Mouse (Mus musculus) cerebellum, postnatal 10 days (tissue): ENCODE data around the gene Gm14443.
"Not testable (repeated sequence)": the region's sequence is repeated elsewhere in the genome, so short reads cannot be mapped to it uniquely, and the experiment has no call there.

Source experiments
- DNase-seq, 2 experiments: peaks; one replicate each; pipeline ENCODE4 v3.0.0; 2021; ENCODE audit warnings: mixed read lengths in 2 of 2

The Gm14443 gene

DNA sequence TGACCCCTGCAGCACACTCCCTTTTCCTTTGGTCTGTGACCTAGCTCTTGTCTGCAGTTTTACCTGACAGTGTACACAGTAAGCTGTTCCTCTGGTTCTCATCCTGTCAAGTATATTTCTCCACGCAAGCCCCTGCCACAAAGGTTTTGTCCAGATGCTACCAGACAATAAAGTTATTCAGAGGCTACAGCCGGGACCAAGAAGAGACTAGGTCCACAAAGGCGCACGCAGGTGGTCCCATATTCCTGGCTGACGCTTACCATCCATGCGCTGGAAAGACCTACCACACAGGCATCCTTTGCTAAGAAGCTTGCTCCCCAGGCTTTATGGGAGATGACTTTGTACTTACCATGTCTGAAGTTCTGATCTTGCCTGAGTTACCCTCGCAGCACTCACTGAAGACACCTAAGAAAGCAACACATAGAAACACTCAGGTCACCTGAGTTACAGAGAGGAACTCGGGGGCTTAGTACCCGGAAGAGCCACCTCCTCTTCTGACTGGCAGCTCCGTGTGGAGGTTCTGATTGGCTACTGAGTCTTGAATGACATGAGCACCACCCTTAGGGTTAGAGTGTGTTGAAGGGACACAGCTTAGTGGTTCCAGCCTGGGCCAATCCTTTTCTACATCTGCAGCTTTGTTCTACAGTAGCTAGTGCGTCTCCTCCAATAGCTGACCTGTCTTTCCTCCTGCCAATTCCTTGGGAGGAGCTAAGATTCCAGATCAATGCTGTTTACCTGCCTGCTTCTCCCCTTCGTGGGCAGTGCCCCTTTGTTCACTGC is at the start of gene Gm14443:
Gene Gm14443, minus strand, starts transcription at position 471 of the 780 bp plus-strand sequence.
- DNase-seq = not testable (repeated sequence)

GRCm38 (mm10) chr2:175206732-175207131 is 31.1 kb upstream of the Gm14443 start, which contains the start of gene Gm14391:
Gene Gm14391 (minus strand): TSS chr2:175206917.
- not testable (repeated sequence) for DNase-seq

DNA sequence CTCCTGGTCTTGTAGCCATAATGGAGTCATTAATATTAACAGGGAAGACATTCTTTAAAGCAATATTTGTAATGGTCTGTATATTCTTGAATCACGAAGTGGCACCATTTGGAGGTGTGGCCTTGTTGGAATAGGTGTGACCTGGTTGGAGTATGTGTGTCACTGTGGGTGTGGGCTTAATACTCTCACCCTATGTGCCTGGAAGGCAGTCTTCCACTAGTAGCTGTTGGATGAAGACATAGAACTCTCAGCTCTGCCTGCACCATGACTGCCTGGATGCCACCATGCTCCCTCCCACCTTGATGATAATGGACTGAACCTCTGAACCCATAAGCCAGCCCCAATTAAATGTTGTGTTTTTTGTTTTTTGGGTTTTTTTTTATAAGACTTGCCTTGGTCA is 3.3 kb upstream of the Gm14443 start:
- not testable (repeated sequence) for DNase-seq

DNA sequence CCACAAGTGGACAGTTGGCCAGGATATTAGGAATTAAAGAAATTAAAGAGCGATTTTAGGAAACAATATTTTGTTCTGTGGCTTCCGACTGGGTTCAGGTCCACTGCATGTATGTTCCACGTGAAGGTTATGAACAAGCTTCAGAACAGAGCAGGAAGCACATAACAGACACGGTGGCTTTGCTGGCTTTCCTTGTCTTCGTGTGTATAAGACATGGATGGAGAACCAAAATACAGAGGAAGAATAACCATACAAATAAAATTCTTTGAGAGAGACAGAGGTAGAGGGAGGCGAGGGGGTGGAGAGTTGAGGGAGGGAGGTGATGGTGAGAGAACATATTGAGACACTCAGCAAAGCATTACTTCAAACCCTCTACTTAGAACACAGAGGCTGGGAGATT is 641 bp upstream of the Gm14443 start:
- no peak for DNase-seq

GRCm38 (mm10) chr2:175174058-175174457 is 1.6 kb downstream of the Gm14443 start:
- not testable (repeated sequence) for DNase-seq

DNA sequence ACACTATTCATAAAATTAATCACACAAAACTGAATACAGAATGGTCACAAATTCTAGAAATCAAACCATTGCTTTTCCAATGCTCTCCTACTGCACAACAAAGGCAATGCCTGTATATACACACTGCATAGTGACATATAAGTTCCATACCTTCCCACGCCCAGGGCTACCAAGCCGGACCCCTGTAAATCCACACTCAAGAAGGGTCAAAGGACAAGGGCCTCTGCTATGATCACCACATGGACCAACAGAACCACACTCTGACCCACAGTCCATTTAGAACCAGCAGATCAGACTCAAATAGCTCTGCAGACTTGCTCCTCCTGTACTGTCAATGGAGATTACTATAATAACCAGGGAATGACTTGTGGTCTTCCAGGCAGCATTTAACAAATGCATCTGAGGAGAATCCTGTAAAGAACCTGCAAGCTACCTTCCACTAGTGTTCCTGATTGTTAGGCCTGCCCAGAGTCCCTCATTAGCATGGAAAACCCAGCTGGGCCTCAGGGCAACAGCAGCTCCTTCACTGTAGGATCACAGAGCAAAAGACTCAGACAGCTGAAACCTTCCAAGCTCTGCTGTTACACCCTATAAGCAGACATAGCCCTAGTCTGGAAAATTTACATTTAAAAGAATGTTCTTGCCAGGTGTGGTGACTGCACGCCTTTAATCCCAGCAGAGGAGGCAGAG is 2.6 kb downstream of the Gm14443 start:
- DNase-seq = not testable (repeated sequence)

DNA sequence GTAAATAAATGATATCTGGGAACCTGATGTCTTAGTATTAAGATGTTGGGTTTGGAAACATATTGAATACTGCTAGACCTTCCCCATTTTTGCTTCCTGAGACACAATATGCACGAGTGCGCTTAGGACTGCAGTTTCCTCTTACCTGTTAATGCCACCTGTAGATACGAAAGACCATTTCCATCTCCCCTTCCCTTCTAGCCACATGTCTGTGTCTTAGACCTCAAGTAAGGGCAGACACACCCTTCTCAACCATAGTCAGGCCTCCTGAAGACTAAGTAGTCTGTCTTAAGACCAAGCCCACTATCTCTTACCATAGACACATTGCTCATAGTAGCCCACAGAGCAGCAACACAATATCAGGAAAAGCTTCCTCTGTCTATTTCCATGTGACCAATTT is 3.5 kb downstream of the Gm14443 start:
- no peak for DNase-seq

GRCm38 (mm10) chr2:175166870-175167269 is 8.8 kb downstream of the Gm14443 start:
- not testable (repeated sequence) for DNase-seq

DNA sequence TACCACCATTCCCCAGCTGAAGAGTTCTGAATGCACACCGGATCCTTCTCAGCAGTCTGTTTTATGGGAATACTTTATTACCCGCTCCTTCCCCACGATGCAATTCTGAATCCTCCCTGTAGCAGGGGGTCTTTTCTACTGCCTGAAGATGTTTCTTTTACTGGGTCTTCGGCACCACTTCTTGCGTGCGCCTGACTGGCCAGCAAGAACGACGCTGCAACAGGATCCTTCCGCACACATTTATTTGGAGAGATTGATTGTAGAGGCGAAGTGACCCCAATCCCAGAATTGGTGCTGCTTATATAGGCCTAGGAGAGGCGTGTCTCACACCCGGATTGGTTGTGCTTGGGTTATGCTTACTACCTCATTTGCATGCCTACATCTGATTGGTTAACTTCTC is 10.6 kb downstream of the Gm14443 start:
- not testable (repeated sequence) for DNase-seq

- not testable (repeated sequence) for DNase-seq
Measured at GRCm38 (mm10) chr2:175161438-175161837, 14.2 kb downstream of the Gm14443 start.

- no peak for DNase-seq
Measured at GRCm38 (mm10) chr2:175158642-175159041, 17.0 kb downstream of the Gm14443 start.

DNA sequence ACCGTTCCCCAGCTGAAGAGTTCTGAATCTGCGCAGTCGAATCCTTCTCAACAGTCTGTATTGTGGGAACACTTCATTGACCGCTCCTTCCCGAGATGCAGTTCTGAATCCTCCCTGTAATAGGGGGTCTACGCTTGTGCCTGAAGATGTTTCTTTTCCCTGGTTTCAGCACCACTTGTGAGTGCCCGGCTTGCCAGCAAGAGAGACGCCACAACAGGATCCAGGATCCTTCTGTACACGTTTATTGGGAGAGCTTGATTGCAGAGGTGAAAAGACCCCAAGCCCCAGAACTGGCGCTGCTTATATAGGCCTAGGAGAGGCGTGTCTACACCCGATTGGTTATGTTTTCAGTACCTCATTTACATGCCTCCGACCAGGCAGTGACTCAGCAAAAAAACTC is 19.0 kb downstream of the Gm14443 start:
- no peak for DNase-seq

- DNase-seq = not testable (repeated sequence)
Measured at GRCm38 (mm10) chr2:175141993-175142295, 33.7 kb downstream of the Gm14443 start, which contains the start of gene Gm14399. Gene Gm14399 (minus strand): TSS chr2:175142012.

DNA sequence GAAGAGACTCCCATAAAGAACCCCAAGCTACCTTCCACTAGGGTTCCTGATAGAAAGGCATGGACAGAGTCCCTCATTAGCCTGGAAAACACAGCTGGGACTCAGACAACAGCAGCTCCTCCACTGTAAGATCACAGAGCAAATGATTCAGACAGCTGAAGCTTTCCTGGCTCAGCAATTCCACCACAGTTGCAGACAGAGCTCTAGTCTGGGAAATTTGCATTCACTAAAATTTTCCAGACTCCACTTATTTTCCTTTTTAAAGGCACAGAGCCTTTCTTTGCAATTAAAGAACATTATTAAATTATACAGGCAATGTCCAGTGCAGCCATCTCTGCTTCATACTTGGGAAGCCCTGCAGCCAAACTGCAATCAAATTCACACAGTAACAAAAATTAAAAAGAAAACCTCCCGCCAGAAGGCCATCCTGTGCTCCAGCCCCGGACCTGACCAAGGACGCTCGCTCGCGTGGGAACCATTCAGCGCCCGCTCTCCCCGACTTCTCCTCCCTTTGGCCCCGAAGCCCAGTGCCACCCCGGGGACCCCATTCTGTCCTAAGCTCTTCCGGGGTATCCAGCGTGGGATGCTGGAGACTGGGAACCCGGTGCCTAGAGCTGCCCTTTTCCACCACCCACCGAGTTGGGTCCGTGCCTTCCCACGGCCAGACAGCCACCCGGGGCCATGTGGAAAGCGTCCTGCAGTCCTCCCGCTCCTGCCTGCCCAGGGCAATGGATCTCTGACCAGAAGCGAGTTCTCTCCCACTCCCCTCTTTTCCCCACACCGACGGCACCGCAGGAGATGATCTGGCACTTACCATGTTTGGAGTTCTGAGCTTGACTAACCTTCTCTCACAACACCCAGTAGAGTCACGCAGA is 34.3 kb downstream of the Gm14443 start:
- peak; percentile 34 to 40 for DNase-seq

DNA sequence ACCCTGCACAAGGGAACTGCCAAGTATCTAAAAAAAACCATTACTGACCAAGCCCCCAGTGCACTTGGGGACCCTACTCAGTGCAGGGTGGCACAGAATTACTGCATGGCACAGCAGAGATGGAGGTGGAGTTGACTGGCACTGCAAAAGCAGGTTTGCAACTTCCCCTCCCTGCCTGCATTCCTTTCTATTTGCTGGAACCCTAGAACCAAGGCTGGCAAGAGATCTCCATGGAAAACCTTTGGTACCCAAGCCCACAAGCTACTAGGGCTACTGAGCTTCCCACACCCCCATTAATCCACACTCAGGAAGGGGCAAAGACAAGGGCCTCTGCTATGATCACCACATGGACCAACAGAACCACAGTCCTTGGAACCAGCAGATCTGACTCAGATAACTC is 35.0 kb downstream of the Gm14443 start:
- not testable (repeated sequence) for DNase-seq
